Mouse (Mus musculus): ENCODE results near the gene Wnt2. TPM values are rescaled to one million over a fixed set of nuclear protein-coding genes. Genes with fewer than 3 reads are reported as not detected.

The Wnt2 gene
- total RNA-seq (2022) = 1 to 10 TPM in 1 of 4 experiments, under 1 TPM in 3; 0.47 to 1.1 (median 0.65) TPM

- DNase-seq (ENCODE audit: low spot score) = no peak
Measured at GRCm38 (mm10) chr6:18029746-18030656, at the start of gene Wnt2. TSS of gene Wnt2 (minus strand) at chr6:18030585.

- peak; percentile 11 for DNase-seq (ENCODE audit: low spot score)
Measured at GRCm38 (mm10) chr6:18078615-18079014, 48.2 kb upstream of the Wnt2 start.

- DNase-seq (ENCODE audit: low spot score) = no peak
Measured at GRCm38 (mm10) chr6:18076986-18077385, 46.6 kb upstream of the Wnt2 start.

- no peak for DNase-seq (ENCODE audit: low spot score)
Measured at GRCm38 (mm10) chr6:18076577-18076976, 46.2 kb upstream of the Wnt2 start.

- no peak for DNase-seq (ENCODE audit: low spot score)
Measured at GRCm38 (mm10) chr6:18057899-18058298, 27.5 kb upstream of the Wnt2 start.

- DNase-seq (ENCODE audit: low spot score) = no peak
Measured at GRCm38 (mm10) chr6:18051702-18052101, 21.3 kb upstream of the Wnt2 start.

- no peak for DNase-seq (ENCODE audit: low spot score)
Measured at GRCm38 (mm10) chr6:18044299-18044698, 13.9 kb upstream of the Wnt2 start.

- no peak for DNase-seq (ENCODE audit: low spot score)
Measured at GRCm38 (mm10) chr6:18043172-18043571, 12.8 kb upstream of the Wnt2 start.

GRCm38 (mm10) chr6:18032271-18032670, 1.9 kb upstream of the Wnt2 start:
- DNase-seq (ENCODE audit: low spot score) = no peak

- DNase-seq (ENCODE audit: low spot score) = peak; percentile 44
Measured at GRCm38 (mm10) chr6:18031509-18032010, 1.2 kb upstream of the Wnt2 start.

GRCm38 (mm10) chr6:18030868-18031508, 603 bp upstream of the Wnt2 start:
- no peak for DNase-seq (ENCODE audit: low spot score)

GRCm38 (mm10) chr6:18024133-18024794, 6.1 kb downstream of the Wnt2 start:
- DNase-seq (ENCODE audit: low spot score) = no peak

GRCm38 (mm10) chr6:18013346-18013745, 17.0 kb downstream of the Wnt2 start:
- no peak for DNase-seq (ENCODE audit: low spot score)

- DNase-seq (ENCODE audit: low spot score) = no peak
Measured at GRCm38 (mm10) chr6:18007356-18007755, 23.0 kb downstream of the Wnt2 start.

GRCm38 (mm10) chr6:18002065-18002464, 28.3 kb downstream of the Wnt2 start:
- DNase-seq (ENCODE audit: low spot score) = no peak

GRCm38 (mm10) chr6:17998497-17998896, 31.9 kb downstream of the Wnt2 start:
- no peak for DNase-seq (ENCODE audit: low spot score)

GRCm38 (mm10) chr6:17994956-17995790, 35.2 kb downstream of the Wnt2 start:
- no peak for DNase-seq (ENCODE audit: low spot score)

GRCm38 (mm10) chr6:17991625-17992024, 38.8 kb downstream of the Wnt2 start:
- DNase-seq (ENCODE audit: low spot score) = no peak

GRCm38 (mm10) chr6:17990173-17991028, 40.0 kb downstream of the Wnt2 start:
- DNase-seq (ENCODE audit: low spot score) = no peak

- no peak for DNase-seq (ENCODE audit: low spot score)
Measured at GRCm38 (mm10) chr6:17979361-17979760, 51.0 kb downstream of the Wnt2 start.
